Mouse (Mus musculus): ENCODE measurements around the gene Adam21. TPM values are rescaled to one million over a fixed set of nuclear protein-coding genes. Genes with fewer than 3 reads are reported as not detected.

Adam21 gene
- polyA plus RNA-seq (2015; fragmentation: Nextera tagmentation; extraction: Ambion mirVana): 0.07 TPM in 1 of 2 replicates, not detected in the other

DNA sequence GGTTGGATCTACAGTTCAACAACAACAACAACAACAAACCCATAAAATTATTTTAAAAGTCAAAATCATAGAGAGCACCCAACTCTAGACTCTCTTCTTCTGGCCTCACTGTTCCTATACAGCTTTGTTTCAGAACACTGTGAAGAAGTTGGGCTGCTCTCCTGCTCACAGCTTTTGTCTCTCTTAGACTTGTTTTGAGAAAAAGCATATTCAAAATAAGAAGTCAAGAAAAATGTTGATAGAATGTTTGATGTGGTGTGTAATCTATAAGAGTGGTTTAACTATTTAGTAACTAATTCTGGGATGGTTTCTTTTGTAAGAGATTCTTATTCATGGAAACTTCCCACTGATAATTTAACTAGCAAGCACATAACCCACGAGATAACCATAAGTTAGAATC lies at the start of gene Adam21:
Adam21 (minus strand) TSS at position 101 of the 400 bp plus-strand sequence.
- no peak for TF ChIP-seq CTCF (IDR thresholded peaks at IDR 0.05; ENCODE audit: low read depth)
- WGBS: 91% methylated on average over 1 of the region's 1 CpGs
- no peak for ATAC-seq

DNA sequence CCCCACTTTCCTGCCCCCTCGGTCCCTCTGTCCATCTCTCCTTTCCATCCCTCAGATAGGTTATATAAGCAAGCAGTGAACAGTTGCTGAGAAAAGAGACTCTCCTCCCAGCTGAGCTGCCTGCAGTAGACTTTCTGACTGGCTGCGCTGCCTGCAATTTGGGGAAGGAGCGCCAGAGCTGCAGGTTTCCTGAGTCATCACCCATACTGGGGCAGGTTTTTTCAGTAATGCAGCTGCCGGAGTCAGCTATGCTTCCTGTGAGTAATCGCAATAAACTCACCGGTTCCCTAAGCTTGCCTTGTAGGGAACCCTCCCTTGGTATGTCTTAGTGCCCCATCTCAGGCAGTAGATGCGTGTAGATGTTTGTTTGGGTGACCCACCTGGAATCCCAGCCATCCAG lies 48.7 kb upstream of the Adam21 start:
- Histone ChIP-seq H3K27me3 (replicated peaks; ENCODE audit: control insufficient read depth, insufficient read depth, low read length) (no peaks in the 10 kb centered on the region), H3K4me2 (replicated peaks; ENCODE audit: low read depth) (no peak overlapping the region), H3K27ac (ENCODE audit: low read depth, low read length) (no peak overlapping the region), H3K36me3 (ENCODE audit: control insufficient read depth, insufficient read depth) (no peaks in the 10 kb centered on the region), H3K9ac (ENCODE audit: low read depth, low read length) (no peak overlapping the region), H3K9me3 (ENCODE audit: control insufficient read depth) (no peaks in the 10 kb centered on the region), H3K4me1 (replicated peaks; ENCODE audit: control insufficient read depth, insufficient read depth, low read length) (no peaks in the 10 kb centered on the region), H3K4me3 (ENCODE audit: low read depth, low read length) (no peak overlapping the region)
- WGBS: 39% methylated on average over 7 of the region's 7 CpGs
- ATAC-seq: no peak
- TF ChIP-seq CTCF (IDR thresholded peaks at IDR 0.05; ENCODE audit: low read depth): no peak

More for the DNA sequence above, at the start of gene Adam21:
- no peaks in the 10 kb centered on the region for H3K36me3 ChIP-seq (ENCODE audit: control insufficient read depth, insufficient read depth)
- H3K27me3 ChIP-seq (replicated peaks; ENCODE audit: control insufficient read depth, insufficient read depth, low read length): no peaks in the 10 kb centered on the region
- no peak within 1 kb of the TSS for H3K9ac ChIP-seq (ENCODE audit: low read depth, low read length)
- no peak within 1 kb of the TSS for H3K4me2 ChIP-seq (replicated peaks; ENCODE audit: low read depth)
- no peaks in the 10 kb centered on the region for H3K4me1 ChIP-seq (replicated peaks; ENCODE audit: control insufficient read depth, insufficient read depth, low read length)
- H3K4me3 ChIP-seq (ENCODE audit: low read depth, low read length): no peak within 1 kb of the TSS
- H3K27ac ChIP-seq (ENCODE audit: low read depth, low read length): no peak within 1 kb of the TSS
- H3K9me3 ChIP-seq (ENCODE audit: control insufficient read depth): no peaks in the 10 kb centered on the region

DNA sequence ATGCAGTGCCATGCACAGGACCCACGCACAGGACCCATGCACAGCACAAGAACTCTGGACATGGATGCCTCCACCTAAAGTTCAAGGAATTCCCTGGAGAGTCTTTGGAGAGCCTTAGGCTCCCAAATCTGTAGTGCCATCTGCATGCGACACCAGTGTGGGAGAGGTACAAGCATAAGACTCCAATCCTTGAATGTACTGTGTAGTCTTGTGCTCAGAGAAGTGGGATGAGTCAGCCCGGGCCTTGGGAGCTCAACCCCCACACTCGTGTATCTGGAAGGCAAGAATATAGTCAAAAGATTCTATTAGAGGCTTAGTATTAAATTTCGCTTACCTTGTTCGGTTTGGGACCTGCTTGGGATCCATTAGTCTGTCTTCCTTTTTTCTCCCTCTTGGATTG lies 47.5 kb upstream of the Adam21 start:
- Histone ChIP-seq H3K27ac (ENCODE audit: low read depth, low read length) (no peak overlapping the region), H3K9ac (ENCODE audit: low read depth, low read length) (no peak overlapping the region), H3K4me1 (replicated peaks; ENCODE audit: control insufficient read depth, insufficient read depth, low read length) (no peaks in the 10 kb centered on the region), H3K4me3 (ENCODE audit: low read depth, low read length) (no peak overlapping the region), H3K4me2 (replicated peaks; ENCODE audit: low read depth) (no peak overlapping the region), H3K9me3 (ENCODE audit: control insufficient read depth) (no peaks in the 10 kb centered on the region), H3K27me3 (replicated peaks; ENCODE audit: control insufficient read depth, insufficient read depth, low read length) (no peaks in the 10 kb centered on the region), H3K36me3 (ENCODE audit: control insufficient read depth, insufficient read depth) (no peaks in the 10 kb centered on the region)
- 82% methylated on average over 6 of the region's 6 CpGs for WGBS
- no peak for ATAC-seq
- no peak for TF ChIP-seq CTCF (IDR thresholded peaks at IDR 0.05; ENCODE audit: low read depth)

DNA sequence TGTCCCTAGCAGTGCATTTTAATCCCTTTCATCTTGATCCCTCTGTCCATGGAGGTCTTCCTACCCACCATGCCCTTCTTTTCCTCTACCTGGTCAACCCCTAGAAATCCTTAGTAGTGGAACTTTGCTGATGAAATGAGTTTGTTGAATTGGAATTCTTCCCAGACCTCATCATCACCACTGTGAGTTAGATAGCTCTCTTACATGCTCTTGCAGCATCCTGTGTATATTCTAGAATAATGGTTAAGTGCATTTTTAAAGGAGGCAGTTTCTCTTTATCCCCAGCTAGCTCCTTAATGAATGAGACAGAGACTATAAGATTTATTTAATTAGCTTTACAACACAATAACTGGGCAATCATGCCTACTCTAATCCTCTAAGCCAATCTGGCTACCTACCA lies 41.2 kb upstream of the Adam21 start:
- H3K36me3 ChIP-seq (ENCODE audit: control insufficient read depth, insufficient read depth): no peaks in the 10 kb centered on the region
- no peak for ATAC-seq
- no peak overlapping the region for H3K4me3 ChIP-seq (ENCODE audit: low read depth, low read length)

DNA sequence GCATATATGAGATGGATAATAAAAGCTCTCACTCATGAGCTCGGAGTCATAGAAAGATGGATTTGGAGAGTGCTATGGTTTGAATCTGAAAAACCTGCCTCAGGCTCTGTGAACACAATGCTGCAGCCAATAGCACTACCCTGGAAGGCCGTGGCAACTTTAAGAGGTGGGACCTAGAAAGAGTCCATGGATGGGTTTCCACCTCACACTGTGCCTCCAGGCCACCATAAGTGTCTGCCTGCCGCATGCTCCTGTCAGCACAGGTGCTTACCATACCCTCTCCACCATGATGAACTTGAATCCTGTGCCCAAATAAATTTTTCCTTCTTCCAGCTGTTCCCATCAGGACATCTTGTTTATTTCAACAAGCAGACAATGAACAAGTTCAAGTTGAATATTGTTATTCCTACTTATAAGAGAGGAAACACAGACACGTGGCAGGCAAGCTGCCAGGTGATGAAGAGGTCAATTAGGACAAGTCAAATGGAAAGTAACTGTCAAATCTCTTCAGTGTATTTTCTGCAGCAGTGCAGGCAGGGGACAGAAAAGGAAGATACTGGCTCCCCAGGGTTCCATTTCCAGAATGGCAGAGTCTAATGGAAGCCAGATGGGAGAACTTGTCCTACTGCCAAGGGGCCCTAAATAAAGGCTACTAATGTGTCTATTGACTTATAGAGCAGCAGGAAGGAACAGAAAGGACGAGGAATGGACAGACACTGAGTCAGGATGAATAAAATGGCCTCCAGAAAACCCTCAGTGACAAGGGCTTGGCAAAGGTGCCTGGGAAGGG lies 36.9 kb upstream of the Adam21 start:
- 54% methylated on average over 5 of the region's 5 CpGs for WGBS
- TF ChIP-seq CTCF (IDR thresholded peaks at IDR 0.05; ENCODE audit: low read depth): no peak
- H3K4me1 ChIP-seq (replicated peaks; ENCODE audit: control insufficient read depth, insufficient read depth, low read length): no peaks in the 10 kb centered on the region
- no peak for ATAC-seq
- no peak overlapping the region for H3K27ac ChIP-seq (ENCODE audit: low read depth, low read length)
- no peaks in the 10 kb centered on the region for H3K9me3 ChIP-seq (ENCODE audit: control insufficient read depth)
- no peaks in the 10 kb centered on the region for H3K36me3 ChIP-seq (ENCODE audit: control insufficient read depth, insufficient read depth)
- no peak overlapping the region for H3K9ac ChIP-seq (ENCODE audit: low read depth, low read length)
- no peaks in the 10 kb centered on the region for H3K27me3 ChIP-seq (replicated peaks; ENCODE audit: control insufficient read depth, insufficient read depth, low read length)
- H3K4me3 ChIP-seq (ENCODE audit: low read depth, low read length): no peak overlapping the region
- H3K4me2 ChIP-seq (replicated peaks; ENCODE audit: low read depth): no peak overlapping the region

More for the DNA sequence above, 41.2 kb upstream of the Adam21 start:
- no peak overlapping the region for H3K9ac ChIP-seq (ENCODE audit: low read depth, low read length)
- TF ChIP-seq CTCF (IDR thresholded peaks at IDR 0.05; ENCODE audit: low read depth): no peak
- no peak overlapping the region for H3K4me2 ChIP-seq (replicated peaks; ENCODE audit: low read depth)
- H3K27me3 ChIP-seq (replicated peaks; ENCODE audit: control insufficient read depth, insufficient read depth, low read length): no peaks in the 10 kb centered on the region
- no peaks in the 10 kb centered on the region for H3K9me3 ChIP-seq (ENCODE audit: control insufficient read depth)
- no peaks in the 10 kb centered on the region for H3K4me1 ChIP-seq (replicated peaks; ENCODE audit: control insufficient read depth, insufficient read depth, low read length)
- H3K27ac ChIP-seq (ENCODE audit: low read depth, low read length): no peak overlapping the region

DNA sequence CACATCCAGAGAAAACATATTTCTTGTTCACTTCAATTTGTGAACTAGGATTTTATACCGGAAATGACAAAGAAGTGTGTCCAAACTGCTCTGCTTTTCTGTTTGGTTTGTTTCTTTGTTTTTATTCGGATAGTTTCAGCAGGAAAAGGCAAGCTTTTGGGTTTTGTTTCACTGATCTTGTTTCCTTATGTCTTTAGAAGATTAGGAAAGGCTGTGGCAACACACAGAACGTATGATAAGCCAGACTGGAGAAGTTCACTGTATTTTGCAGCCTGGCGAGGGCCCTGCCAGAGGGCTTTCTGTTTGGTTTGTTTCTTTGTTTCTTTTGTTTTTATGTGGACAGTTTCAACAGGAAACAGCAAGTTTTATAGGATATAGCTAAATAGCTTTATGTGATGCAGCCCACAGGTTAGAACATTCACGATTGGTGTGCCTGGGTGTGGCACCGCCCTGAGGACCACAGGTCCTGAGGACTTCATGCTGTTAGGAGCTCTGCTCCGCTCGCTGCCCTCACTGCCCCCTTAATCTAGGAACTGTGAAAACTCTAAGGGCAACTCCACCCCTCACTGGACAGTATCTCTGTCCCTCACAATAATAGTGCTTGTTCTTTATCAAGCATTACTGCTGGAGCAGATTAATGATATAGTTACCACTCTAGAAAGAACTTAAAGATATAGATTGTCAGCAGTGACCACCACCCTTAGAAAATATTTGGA lies 28.4 kb upstream of the Adam21 start:
- TF ChIP-seq CTCF (IDR thresholded peaks at IDR 0.05; ENCODE audit: low read depth): no peak
- H3K27ac ChIP-seq (ENCODE audit: low read depth, low read length): no peak overlapping the region
- no peak for ATAC-seq
- H3K27me3 ChIP-seq (replicated peaks; ENCODE audit: control insufficient read depth, insufficient read depth, low read length): no peaks in the 10 kb centered on the region
- H3K4me3 ChIP-seq (ENCODE audit: low read depth, low read length): no peak overlapping the region
- H3K36me3 ChIP-seq (ENCODE audit: control insufficient read depth, insufficient read depth): no peaks in the 10 kb centered on the region
- H3K4me1 ChIP-seq (replicated peaks; ENCODE audit: control insufficient read depth, insufficient read depth, low read length): 0 out of 2 replicates have a peak, but pooled peaks cover 2% of the 10 kb centered on the region
- WGBS: 78% methylated on average over 8 of the region's 8 CpGs
- no peak overlapping the region for H3K4me2 ChIP-seq (replicated peaks; ENCODE audit: low read depth)
- H3K9ac ChIP-seq (ENCODE audit: low read depth, low read length): no peak overlapping the region
- H3K9me3 ChIP-seq (ENCODE audit: control insufficient read depth): no peaks in the 10 kb centered on the region
